Mouse (Mus musculus): Measurements from ENCODE around the gene Nup160. TPM values are rescaled to one million over a fixed set of nuclear protein-coding genes. Genes with fewer than 3 reads are reported as not detected.
A peak's percentile ranks its signal among the peaks of the same experiment; 100 is the strongest.

Gene Nup160
- polyA plus RNA-seq (2016; fragmentation: Nextera tagmentation; extraction: Ambion mirVana), result 60.3 and 61.3 TPM in 2 replicates

DNA sequence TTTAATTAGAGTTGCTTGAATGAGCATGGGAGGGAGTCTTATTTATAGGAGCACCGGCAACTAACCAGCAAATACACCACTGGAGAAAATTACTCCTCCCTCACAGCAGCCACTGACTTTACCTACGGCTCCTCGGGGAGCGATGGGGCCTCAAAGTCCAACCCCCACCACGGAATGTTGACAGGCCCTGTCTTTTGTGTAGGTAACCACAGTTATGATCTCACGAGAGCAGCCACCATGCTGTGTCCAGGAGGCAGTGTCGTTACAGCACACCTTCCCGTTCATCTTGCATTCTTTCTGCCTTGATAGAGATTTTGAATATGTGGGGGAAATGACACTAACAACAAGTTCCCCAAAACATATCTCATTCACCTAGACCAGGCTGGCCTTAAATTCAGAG lies at the start of gene Nup160:
Gene Nup160, plus strand, starts transcription at position 209 of the 400 bp plus-strand sequence.
- H3K4me1 ChIP-seq, result peaks cover 48% of the 10 kb centered on the region
- WGBS (ENCODE audit: insufficient replicate concordance), result 77% methylated on average over 8 of the region's 8 CpGs
- H3K9me3 ChIP-seq (replicated peaks), result no peaks in the 10 kb centered on the region
- H3K4me3 ChIP-seq, result peak within 1 kb of the TSS; percentile 98
- H3K27ac ChIP-seq, result peak within 1 kb of the TSS; percentile 100
- no peaks in the 10 kb centered on the region for H3K27me3 ChIP-seq (replicated peaks)
- H3K4me2 ChIP-seq, result peak within 1 kb of the TSS; percentile 78
- H3K9ac ChIP-seq, result 0 out of 2 replicates have a peak within 1 kb of the TSS, but pooled peaks have one; percentile 10
- ATAC-seq, result no peak
- H3K36me3 ChIP-seq, result peaks cover 13% of the 10 kb centered on the region

GRCm38 (mm10) chr2:90628261-90628660 lies 48.8 kb upstream of the Nup160 start:
- H3K4me2 ChIP-seq, result no peak overlapping the region
- no peaks in the 10 kb centered on the region for H3K9me3 ChIP-seq (replicated peaks)
- no peak overlapping the region for H3K27ac ChIP-seq
- no peaks in the 10 kb centered on the region for H3K36me3 ChIP-seq
- 69% methylated on average over 5 of the region's 5 CpGs for WGBS (ENCODE audit: insufficient replicate concordance)
- H3K9ac ChIP-seq, result no peak overlapping the region
- peaks cover 2% of the 10 kb centered on the region; the same call in 1 of the 2 replicates for H3K4me1 ChIP-seq
- H3K27me3 ChIP-seq (replicated peaks), result no peaks in the 10 kb centered on the region; the same call in 1 of the 2 replicates
- ATAC-seq, result no peak
- no peak overlapping the region for H3K4me3 ChIP-seq

- Histone ChIP-seq H3K4me2 (no peak overlapping the region), H3K4me3 (no peak overlapping the region)
- 49% methylated on average over 2 of the region's 2 CpGs for WGBS (ENCODE audit: insufficient replicate concordance)
Measured at GRCm38 (mm10) chr2:90629552-90629951, 47.5 kb upstream of the Nup160 start.

DNA sequence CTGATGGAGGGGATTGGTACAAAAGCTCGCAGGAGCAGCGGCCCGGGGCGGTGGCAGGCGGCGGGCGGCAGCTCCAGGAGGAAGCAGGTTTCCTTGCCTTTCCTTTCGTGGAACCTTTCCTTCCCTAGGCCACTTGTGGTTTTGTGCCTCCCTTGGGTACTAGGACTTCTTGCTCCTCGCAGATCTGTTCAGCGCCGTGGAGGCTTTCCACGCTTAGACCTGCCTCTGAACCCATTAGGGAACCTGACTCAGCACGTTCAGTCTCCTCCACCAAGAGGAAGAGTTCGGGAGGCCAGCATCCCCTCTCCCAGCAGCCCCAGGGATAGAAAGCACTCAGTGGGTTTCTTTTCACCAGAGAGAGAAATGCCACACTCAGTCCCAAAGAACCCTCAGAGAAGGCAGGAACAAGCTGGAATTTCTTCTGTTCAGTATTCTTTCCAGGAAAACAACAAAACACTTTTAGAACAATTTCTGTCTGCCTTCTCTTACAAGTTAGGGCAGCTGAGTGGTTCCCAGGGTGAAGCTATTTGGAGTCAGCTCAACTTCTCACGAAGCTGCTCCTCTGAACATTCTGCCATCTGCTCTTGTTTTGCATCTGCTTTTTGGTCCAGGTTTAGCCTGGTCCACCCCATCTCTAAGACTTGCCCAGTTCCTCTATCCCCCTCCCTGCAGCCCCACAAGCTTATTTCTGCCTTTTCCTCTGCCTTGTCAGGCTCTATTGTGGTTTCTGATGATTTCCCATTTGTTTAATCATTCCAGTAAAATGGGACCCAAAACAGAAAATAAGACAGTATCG lies 44.9 kb upstream of the Nup160 start:
- 0 out of 2 replicates have a peak, but pooled peaks cover 6% of the 10 kb centered on the region for H3K4me1 ChIP-seq
- no peak overlapping the region for H3K4me3 ChIP-seq
- no peaks in the 10 kb centered on the region for H3K36me3 ChIP-seq
- WGBS (ENCODE audit: insufficient replicate concordance), result 46% methylated on average over 16 of the region's 16 CpGs
- H3K27me3 ChIP-seq (replicated peaks), result no peaks in the 10 kb centered on the region; the same call in 1 of the 2 replicates
- no peak overlapping the region for H3K9ac ChIP-seq
- no peak overlapping the region for H3K27ac ChIP-seq
- H3K9me3 ChIP-seq (replicated peaks), result no peaks in the 10 kb centered on the region
- no peak overlapping the region for H3K4me2 ChIP-seq
- ATAC-seq, result no peak

More at GRCm38 (mm10) chr2:90629552-90629951, 47.5 kb upstream of the Nup160 start:
- no peak overlapping the region for H3K9ac ChIP-seq
- H3K9me3 ChIP-seq (replicated peaks), result no peaks in the 10 kb centered on the region
- no peaks in the 10 kb centered on the region for H3K4me1 ChIP-seq
- H3K27ac ChIP-seq, result no peak overlapping the region
- no peak for ATAC-seq
- H3K36me3 ChIP-seq, result no peaks in the 10 kb centered on the region
- H3K27me3 ChIP-seq (replicated peaks), result no peaks in the 10 kb centered on the region; the same call in 1 of the 2 replicates

GRCm38 (mm10) chr2:90634671-90635070 lies 42.3 kb upstream of the Nup160 start:
- H3K9ac ChIP-seq, result no peak overlapping the region
- no peak overlapping the region for H3K4me3 ChIP-seq
- no peaks in the 10 kb centered on the region for H3K36me3 ChIP-seq
- no peak for ATAC-seq
- H3K4me2 ChIP-seq, result no peak overlapping the region
- peaks cover 17% of the 10 kb centered on the region for H3K4me1 ChIP-seq
- no peaks in the 10 kb centered on the region for H3K9me3 ChIP-seq (replicated peaks)
- H3K27ac ChIP-seq, result no peak overlapping the region
- H3K27me3 ChIP-seq (replicated peaks), result no peaks in the 10 kb centered on the region; the same call in 1 of the 2 replicates

GRCm38 (mm10) chr2:90635085-90635723 lies 41.8 kb upstream of the Nup160 start:
- H3K4me3 ChIP-seq, result no peak overlapping the region
- 47% methylated on average over 7 of the region's 7 CpGs for WGBS (ENCODE audit: insufficient replicate concordance)
- H3K36me3 ChIP-seq, result no peaks in the 10 kb centered on the region
- no peak overlapping the region for H3K4me2 ChIP-seq
- ATAC-seq, result no peak
- H3K27ac ChIP-seq, result no peak overlapping the region
- H3K4me1 ChIP-seq, result peaks cover 22% of the 10 kb centered on the region
- no peaks in the 10 kb centered on the region; the same call in 1 of the 2 replicates for H3K27me3 ChIP-seq (replicated peaks)
- H3K9me3 ChIP-seq (replicated peaks), result no peaks in the 10 kb centered on the region
- no peak overlapping the region for H3K9ac ChIP-seq

DNA sequence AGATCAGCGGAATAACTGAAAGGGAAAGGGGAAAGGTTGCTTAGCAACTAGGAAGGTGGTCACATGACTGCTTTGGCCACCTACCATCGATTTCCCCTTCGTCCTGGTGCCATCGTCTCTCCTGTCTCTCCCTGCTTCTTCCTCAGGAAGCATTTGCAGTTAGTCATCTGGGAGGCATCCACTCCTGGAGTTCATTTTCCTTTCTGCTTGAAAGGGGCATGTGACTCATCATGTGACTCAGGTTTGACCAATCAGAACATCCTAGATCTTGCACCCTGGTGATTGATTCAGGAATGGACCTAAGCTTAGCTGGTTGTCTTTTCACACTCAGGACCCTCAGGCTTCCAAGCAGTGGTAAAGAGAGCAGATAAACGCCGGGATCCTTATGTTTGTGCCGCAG lies 40.2 kb upstream of the Nup160 start:
- no peaks in the 10 kb centered on the region; the same call in 1 of the 2 replicates for H3K27me3 ChIP-seq (replicated peaks)
- no peaks in the 10 kb centered on the region for H3K9me3 ChIP-seq (replicated peaks)
- H3K27ac ChIP-seq, result no peak overlapping the region
- H3K36me3 ChIP-seq, result no peaks in the 10 kb centered on the region
- H3K4me1 ChIP-seq, result peaks cover 35% of the 10 kb centered on the region
- no peak overlapping the region for H3K4me3 ChIP-seq
- no peak overlapping the region for H3K4me2 ChIP-seq
- no peak for ATAC-seq
- 73% methylated on average over 7 of the region's 7 CpGs for WGBS (ENCODE audit: insufficient replicate concordance)
- H3K9ac ChIP-seq, result no peak overlapping the region

GRCm38 (mm10) chr2:90638986-90639746 lies 37.8 kb upstream of the Nup160 start:
- Histone ChIP-seq H3K4me2 (no peak overlapping the region), H3K4me3 (no peak overlapping the region), H3K4me1 (peaks cover 35% of the 10 kb centered on the region), H3K9me3 (replicated peaks) (no peaks in the 10 kb centered on the region), H3K27ac (no peak overlapping the region), H3K27me3 (replicated peaks) (no peaks in the 10 kb centered on the region), H3K9ac (no peak overlapping the region), H3K36me3 (no peaks in the 10 kb centered on the region)
- WGBS (ENCODE audit: insufficient replicate concordance), result 17% methylated on average over 8 of the region's 8 CpGs
- ATAC-seq, result no peak

DNA sequence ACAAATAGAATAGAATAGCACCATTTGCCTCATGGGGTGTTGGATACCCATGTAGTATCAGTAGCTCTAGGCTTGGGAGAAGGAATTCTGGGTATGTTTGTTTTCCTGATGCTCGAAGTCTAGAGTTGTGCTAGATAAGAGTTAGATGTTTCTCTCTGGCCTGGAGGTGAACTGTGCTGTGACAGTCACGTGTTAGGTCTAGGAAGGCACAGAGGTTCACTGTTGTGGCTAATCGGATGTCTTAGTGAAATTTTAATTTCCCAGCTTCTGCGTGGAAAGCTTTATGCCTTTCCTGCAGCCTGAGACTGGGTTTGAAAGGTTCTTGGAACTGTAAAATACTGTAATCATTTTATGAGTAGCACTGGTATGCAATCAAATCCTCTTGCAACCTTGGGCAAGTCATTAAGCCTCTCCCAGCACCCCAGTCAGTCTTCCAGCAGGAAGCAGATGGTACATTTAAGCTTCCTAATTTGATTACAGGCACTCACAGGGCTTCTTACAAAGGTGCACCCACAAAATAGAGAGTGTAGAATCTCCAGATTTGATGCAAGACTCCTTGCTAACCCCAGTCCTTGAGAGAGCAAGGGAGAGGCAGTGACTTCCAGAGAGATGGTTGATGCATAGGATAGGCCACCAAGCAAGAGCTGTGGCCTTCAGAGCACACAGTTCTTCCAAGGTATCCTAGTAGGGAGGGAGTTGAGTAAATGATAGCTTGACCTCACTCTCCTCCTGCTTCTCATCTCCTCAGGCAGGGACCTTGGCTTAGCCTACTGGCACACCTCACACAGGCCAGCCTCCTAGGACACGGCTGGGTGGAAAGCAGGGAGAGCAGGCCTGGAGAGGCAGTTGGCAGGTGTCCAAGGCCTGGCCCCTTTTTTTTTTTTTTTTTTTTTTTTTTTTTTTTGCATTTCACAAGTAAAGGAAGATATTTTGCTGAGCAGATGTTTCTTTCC lies 37.0 kb upstream of the Nup160 start:
- no peak overlapping the region for H3K4me2 ChIP-seq
- H3K9ac ChIP-seq, result no peak overlapping the region
- H3K4me3 ChIP-seq, result no peak overlapping the region
- H3K27ac ChIP-seq, result no peak overlapping the region
- H3K9me3 ChIP-seq (replicated peaks), result no peaks in the 10 kb centered on the region
- 56% methylated on average over 5 of the region's 5 CpGs for WGBS (ENCODE audit: insufficient replicate concordance)
- H3K36me3 ChIP-seq, result no peaks in the 10 kb centered on the region
- no peak for ATAC-seq
- H3K27me3 ChIP-seq (replicated peaks), result no peaks in the 10 kb centered on the region
- H3K4me1 ChIP-seq, result peaks cover 35% of the 10 kb centered on the region

GRCm38 (mm10) chr2:90641007-90641709 lies 35.9 kb upstream of the Nup160 start:
- H3K27me3 ChIP-seq (replicated peaks), result no peaks in the 10 kb centered on the region
- no peak overlapping the region for H3K9ac ChIP-seq
- H3K27ac ChIP-seq, result no peak overlapping the region
- peaks cover 29% of the 10 kb centered on the region for H3K4me1 ChIP-seq
- no peak overlapping the region for H3K4me2 ChIP-seq
- no peaks in the 10 kb centered on the region for H3K36me3 ChIP-seq
- WGBS (ENCODE audit: insufficient replicate concordance), result 53% methylated on average over 10 of the region's 10 CpGs
- no peak overlapping the region for H3K4me3 ChIP-seq
- ATAC-seq, result peak; percentile 48
- H3K9me3 ChIP-seq (replicated peaks), result no peaks in the 10 kb centered on the region

DNA sequence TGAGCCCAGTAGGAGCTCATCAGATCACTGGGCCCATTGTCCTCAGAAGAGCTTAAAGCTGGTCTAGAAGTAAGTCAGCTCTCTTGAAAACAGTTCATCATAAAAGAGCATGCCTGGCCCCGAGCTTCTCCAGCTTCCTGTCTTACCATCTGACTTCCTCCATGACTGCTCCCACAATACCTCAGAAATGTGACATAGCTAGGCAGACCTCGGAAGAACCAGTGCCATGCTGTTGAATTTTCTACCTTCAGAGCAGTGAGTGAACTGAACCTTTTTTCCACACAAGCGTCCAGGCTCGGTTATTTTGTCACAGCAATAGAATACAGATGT lies 35.3 kb upstream of the Nup160 start:
- no peaks in the 10 kb centered on the region for H3K27me3 ChIP-seq (replicated peaks)
- H3K27ac ChIP-seq, result no peak overlapping the region
- H3K4me3 ChIP-seq, result no peak overlapping the region
- no peaks in the 10 kb centered on the region for H3K9me3 ChIP-seq (replicated peaks)
- H3K4me1 ChIP-seq, result peaks cover 29% of the 10 kb centered on the region
- WGBS (ENCODE audit: insufficient replicate concordance), result 58% methylated on average over 4 of the region's 4 CpGs
- H3K36me3 ChIP-seq, result no peaks in the 10 kb centered on the region
- no peak overlapping the region for H3K9ac ChIP-seq
- no peak overlapping the region for H3K4me2 ChIP-seq
- no peak for ATAC-seq
